Mouse (Mus musculus) thymus, postnatal 36 days (tissue): ENCODE results near the gene Ythdf2.
"Not testable (repeated sequence)": the region's sequence is repeated elsewhere in the genome, so short reads cannot be mapped to it uniquely, and the experiment has no call there.

ENCODE experiments used
- DNase-seq, 2 experiments: peaks; one replicate each; pipeline ENCODE4 v3.0.0; 2022; ENCODE audit warnings: mixed read lengths in 2 of 2

Ythdf2 gene

GRCm38 (mm10) chr4:132211953-132212734 lies at the start of gene Ythdf2:
TSS of gene Ythdf2 (minus strand) at chr4:132212303.
- DNase-seq = peak; percentile 98

DNA sequence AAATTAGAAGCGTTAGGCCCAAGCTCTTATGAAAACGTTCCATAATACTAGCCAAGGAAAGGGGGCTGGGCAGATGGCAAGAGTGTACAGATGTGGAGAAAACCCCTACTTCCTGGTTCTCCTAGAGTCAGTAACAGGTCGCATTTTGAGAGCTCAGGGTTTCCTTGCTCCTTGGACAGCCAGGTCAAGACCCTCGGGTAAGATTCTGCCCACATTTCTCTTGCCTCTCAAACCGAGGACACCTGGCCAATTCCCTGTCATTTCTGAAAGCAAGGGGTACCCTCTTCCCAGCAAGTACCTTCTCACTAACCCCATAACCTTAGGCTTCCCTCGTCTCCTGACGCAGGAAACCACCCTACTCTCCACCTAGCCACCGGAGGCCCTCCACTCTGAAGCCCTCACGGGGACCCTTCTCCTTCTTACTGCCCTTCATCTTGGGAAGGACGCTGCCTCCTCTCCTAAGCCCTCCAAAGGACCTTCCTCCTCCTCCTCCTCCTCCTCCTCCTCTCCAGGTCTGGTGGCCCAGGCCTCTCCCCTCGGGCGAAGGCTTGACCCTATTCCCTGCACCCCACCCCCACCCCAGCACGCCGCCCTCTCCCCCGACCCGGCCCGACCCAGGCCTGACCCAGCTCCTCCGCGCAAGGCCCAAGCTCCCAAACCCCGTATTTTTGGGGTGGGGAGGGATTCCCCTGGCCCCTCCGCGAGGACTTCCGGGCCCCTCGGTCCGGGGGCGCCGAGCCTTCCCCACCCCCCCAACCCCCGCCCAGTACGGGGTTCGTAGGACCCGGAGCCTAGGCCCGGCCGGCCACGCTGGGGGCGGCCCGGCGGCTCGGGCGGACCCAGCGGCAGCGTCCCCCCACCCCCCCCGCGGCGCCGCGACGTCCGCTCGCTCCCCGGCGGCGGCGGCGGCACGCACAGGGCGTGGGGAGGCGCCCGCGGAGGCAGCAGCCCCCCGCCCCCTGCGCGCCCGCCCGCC lies 48.6 kb upstream of the Ythdf2 start:
- DNase-seq = peak; percentile 58 to 65

DNA sequence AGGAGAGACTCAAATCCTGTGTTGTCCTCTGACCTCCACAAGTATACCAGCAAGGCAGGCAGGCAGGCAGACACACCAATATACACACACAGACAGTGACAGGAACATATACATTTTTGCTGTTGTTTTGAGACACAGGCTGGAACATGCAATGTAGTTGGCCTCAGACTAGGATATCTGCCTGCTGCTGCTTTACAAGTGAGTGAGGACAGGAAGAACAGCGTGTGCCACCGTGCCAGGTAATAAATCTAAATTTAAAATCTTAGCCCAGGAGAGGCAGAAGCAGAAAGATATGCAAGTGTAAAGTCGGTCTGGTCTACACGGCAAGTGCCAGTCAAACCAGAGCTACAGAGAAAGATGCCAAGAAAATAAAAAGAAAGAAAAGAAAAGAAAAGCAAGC lies 47.1 kb upstream of the Ythdf2 start:
- no peak for DNase-seq

DNA sequence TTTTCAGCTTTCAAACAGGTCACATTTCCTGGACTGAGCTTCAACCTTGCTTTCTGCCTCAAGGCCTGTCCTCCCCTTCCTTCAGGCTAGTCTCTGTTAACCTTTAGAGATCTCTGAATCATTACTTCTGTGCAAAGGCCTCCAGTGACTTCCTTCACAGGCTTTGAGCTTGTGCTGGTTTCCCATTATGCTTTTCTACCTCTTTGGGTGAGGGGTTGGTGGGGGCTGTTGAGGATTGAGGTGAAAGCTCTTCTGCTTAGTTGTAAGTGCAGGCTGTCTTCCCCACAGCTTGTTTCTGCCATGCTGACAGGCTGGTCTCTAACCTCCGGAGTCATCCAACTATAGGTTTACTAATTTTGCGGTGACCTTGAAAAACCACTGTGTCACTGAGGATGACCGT lies 44.3 kb upstream of the Ythdf2 start:
- no peak for DNase-seq

GRCm38 (mm10) chr4:132254986-132255385 lies 42.9 kb upstream of the Ythdf2 start:
- DNase-seq = no peak

- DNase-seq = no peak
Observed at GRCm38 (mm10) chr4:132253622-132254021, 41.5 kb upstream of the Ythdf2 start.

DNA sequence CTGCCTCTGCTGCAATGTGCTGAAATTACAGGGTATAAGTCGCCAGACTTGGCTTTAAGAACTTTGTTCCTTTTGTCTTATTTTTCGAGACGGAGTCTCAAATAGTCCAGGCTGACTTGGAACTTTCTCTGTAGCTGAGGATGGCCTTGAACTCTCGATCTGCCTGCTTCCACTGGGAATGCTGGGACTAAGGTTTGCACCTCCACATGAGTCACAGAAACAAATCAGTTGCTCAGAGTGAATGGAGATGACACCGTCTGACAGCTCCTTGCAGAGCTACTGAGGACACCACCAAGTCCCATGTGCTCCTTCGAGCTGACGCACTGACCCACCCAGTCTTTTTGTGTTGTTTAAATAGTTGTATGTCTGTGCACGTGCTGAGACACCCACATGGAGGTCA lies 41.0 kb upstream of the Ythdf2 start:
- no peak for DNase-seq

- no peak for DNase-seq
Observed at GRCm38 (mm10) chr4:132251596-132251995, 39.5 kb upstream of the Ythdf2 start.

GRCm38 (mm10) chr4:132247451-132247997 lies 35.4 kb upstream of the Ythdf2 start:
- no peak for DNase-seq

DNA sequence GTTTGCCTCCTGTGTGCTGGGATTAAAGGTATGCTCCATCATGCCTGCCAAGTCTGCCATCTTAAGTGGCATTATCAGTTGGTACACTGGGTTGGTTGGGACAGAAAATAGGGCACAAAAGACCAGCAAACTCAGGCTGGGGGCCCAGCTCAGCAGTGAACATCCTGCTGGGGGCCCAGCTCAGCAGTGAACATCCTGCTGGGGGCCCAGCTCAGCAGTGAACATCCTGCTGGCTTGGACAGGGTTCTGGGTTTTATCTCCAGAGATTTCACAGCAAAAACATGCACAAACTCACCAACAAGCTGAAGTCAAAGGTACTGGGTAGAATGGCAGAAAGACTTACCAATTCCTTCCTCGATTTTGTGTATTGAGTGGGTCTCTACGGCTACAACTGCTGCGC lies 33.5 kb upstream of the Ythdf2 start:
- DNase-seq = no peak

DNA sequence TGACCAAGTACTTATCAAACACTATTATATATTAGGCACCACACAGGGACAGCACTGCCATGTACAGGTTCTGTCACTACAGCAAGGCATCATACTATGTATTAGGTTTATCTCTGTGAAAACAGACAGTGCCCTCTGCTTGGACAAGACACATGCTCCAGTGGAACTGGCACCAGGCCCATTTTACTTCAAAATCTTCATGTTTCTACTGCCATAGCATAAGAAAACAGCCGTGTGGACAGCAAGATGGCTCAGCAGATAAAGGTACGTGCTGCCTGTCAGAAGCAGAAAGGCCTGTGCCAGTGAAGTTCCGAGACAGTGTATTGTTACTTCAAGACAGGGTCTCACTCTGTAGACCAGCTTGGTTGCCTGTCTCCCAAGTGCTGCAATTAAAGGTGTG lies 29.1 kb upstream of the Ythdf2 start:
- DNase-seq = no peak

- DNase-seq = no peak
Observed at GRCm38 (mm10) chr4:132240367-132240766, 28.3 kb upstream of the Ythdf2 start.

- DNase-seq = no peak
Observed at GRCm38 (mm10) chr4:132238356-132238755, 26.3 kb upstream of the Ythdf2 start.

- DNase-seq = no peak
Observed at GRCm38 (mm10) chr4:132234710-132235109, 22.6 kb upstream of the Ythdf2 start.

GRCm38 (mm10) chr4:132230422-132230821 lies 18.3 kb upstream of the Ythdf2 start:
- DNase-seq = no peak

DNA sequence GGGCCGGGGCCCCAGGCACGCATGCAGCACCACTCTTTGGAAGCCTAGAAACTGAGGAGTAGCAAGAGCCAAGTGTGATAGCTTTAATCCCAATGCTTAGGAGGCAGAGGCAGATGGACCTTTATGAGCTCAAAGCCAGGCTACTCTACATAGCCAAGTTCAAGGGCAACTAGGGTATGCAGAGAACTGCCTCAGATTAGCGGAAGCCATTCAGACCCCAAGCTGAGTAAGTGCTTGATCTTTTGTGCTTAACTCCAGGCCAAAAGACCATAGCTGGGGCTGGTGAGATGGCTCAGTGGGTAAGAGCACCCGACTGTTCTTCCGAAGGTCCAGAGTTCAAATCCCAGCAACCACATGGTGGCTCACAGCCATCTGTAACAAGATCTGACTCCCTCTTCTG lies 9.9 kb upstream of the Ythdf2 start:
- not testable (repeated sequence) for DNase-seq

GRCm38 (mm10) chr4:132218439-132218838 lies 6.3 kb upstream of the Ythdf2 start:
- not testable (repeated sequence) for DNase-seq

GRCm38 (mm10) chr4:132217781-132218180 lies 5.7 kb upstream of the Ythdf2 start:
- DNase-seq = no peak

- DNase-seq = no peak
Observed at GRCm38 (mm10) chr4:132216602-132217001, 4.5 kb upstream of the Ythdf2 start.

DNA sequence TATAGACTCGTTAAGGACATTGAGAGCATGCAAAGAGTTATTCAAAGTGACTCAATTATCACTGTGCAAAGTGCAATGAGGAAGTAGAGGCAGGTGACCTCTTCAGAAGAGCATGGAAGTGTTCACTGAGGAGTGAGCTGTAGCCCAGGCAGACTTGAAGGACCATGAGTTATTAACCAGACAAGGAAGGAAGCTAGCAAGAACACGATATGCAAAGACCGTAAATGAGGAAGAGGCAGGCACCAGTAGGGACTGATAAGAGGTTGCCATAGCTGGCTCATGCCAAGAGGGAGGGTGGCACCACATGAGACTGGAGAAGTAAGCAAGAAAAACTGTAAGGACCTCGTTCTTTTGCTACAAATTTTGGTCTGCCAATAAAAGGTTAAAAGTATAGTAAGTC lies 2.7 kb upstream of the Ythdf2 start:
- no peak for DNase-seq

DNA sequence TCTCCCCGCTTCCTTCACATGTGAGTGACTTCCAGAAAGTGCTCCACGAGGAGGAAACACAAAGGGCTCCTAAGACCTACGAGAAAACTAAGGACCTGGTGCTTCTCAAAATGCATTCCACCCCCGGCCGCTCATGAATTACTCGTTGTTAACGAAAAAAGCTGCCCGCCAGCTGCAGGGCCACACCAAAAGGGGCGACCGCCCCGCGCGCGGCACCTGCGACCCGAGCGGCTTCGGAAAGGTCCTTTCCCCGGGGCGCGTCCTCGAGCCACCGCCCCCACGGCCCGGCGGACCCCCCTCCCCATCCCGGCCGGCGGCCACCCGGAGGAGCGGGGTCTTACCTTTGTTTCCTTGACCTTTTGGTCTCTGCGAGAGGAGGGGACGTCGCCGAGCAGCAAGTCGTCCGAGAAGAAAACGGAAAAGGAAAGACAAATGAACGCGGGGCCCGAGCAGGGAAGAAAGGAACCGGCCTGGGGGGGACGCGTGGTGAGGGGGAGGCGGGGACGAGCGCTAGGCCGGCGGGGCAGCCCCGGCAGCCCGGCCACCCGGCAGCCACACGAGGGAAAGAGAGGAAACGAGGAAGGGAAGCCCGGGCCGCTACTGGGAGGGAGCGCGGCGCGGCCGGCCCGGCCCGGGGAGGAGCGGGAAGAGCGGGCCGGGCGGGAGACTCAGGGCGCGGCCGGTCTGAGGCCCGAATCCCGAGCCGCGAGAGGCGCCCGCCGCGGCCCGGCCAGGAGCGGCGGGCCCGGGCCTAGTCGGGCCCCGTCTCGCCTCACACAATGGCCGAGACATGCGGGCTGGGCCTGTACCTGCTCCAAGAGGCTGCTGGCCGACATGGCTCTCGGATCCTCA lies 786 bp downstream of the Ythdf2 start:
- DNase-seq = peak; percentile 44 to 55

DNA sequence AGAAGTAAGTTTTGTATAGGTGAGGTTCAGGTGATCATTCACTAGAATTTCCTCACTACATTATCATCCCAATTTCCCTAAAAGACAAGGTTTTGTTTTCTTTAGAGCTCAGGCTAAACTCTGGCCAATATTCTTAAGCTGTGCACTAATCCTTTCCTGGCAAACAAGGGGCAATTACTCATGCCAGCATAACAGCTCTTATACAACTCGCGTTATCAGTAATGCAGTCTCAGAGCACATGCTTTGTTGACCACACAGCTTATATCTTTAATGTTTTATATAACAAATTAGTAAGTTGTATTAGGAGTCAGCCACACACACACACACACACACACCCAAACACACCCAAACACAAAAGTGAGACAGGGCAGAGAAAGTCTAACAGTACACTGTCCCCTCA lies 1.8 kb downstream of the Ythdf2 start:
- DNase-seq = no peak

DNA sequence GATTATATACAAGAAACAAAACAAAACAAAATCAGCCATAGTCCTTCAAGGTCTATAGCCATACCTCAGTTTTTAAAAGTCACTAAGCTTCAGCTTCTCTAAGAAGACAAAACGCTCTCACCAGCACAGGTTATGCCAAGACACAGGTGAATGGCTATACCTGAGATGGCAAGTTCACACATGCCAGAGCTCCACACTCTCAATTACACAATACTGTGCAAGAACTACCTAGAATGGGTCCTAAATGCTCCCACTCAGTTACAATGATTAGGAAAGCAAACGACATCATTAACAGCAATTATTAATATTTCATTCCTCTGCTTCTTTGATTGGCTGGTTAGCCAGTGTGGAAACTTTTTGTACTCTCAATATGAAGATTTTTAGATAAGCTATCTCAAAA lies 2.8 kb downstream of the Ythdf2 start:
- DNase-seq = no peak
